Mouse (Mus musculus) heart, postnatal 0 days (tissue): ENCODE measurements around the gene Cers6.

Source experiments
- CTCF ChIP-seq: IDR thresholded peaks from 2 replicates; pipeline ENCODE4 v1.5.1; 2016; ENCODE audit warnings: antibody characterized with exemption, control low read depth, low read depth
- EP300 ChIP-seq: IDR thresholded peaks from 2 replicates; pipeline ENCODE4 v1.6.1; 2016; ENCODE audit warnings: antibody characterized with exemption, low read depth

DNA sequence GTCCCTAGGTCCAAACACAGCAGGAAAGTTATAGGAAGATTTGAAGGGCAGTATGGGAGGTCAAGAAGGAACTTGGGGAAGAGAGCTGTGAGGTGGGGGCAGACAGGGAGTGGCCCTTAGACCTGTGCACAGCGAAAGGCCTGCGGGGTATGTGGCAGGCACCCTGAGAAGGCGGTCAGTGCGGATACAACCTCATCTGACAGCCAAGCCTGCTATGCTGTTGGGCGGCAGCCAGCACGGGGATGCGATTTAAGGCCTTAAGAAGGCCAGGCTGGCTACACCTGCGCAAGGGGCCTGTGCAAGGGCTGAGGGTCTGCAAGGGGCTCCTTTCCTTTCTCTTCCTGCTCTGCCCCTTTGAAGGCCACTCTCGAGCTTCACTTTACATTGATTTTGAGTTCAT lies 63.1 kb downstream of the Cers6 start:
- TF ChIP-seq EP300 (no peak), CTCF (no peak)
